Mouse (Mus musculus) C2C12 (cell line): ENCODE results near the gene Apobec3.

Experiments used
- CTCF ChIP-seq: IDR thresholded peaks from one replicate; pipeline ENCODE4 v1.5.1; 2011; ENCODE audit not compliant: control insufficient read depth, insufficient read depth, insufficient read length
- MYOD1 ChIP-seq: IDR thresholded peaks from one replicate; pipeline ENCODE4 v1.6.1; 2011; ENCODE audit warnings: low read depth; ENCODE audit not compliant: control insufficient read depth, insufficient read length
- MYOG ChIP-seq: IDR thresholded peaks from one replicate; pipeline ENCODE4 v1.6.1; 2011; ENCODE audit not compliant: control insufficient read depth, insufficient read length; ENCODE audit errors: extremely low read depth
- USF1 ChIP-seq: IDR thresholded peaks from one replicate; pipeline ENCODE4 v1.6.1; 2011; ENCODE audit warnings: low read depth, mild to moderate bottlenecking, control low read depth, moderate library complexity

GRCm38 (mm10) chr15:79883352-79883822 is 8.1 kb upstream of the Apobec3 start:
- TF ChIP-seq CTCF (peak; percentile 93), MYOD1 (no peak), USF1 (no peak), MYOG (no peak)
